ENCODE assay signal across 25 mouse cellular contexts in the genomic region with DNA sequence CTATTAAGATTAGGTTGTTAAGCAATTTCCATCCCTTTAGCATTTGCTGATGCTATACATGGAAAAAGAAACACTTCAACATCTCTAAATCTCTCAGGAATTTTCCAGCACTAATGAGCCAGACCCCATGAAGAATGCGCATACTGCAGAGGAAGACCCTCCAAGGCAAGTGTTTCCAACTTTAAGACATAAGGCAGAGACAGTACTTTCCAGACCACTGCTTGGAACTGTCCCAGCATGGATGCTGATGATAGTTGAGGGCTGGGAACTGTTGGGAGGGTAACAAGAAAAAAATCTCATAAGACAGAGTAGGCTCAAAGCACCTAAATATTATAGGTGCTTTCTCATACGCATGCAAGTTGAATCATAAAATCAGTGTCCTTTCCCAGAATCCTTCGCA. TPM values are rescaled to one million over a fixed set of nuclear protein-coding genes. Genes with fewer than 3 reads are reported as not detected.
DNase-seq lines count a peak whose midpoint lies in the region; ATAC-seq and TF ChIP-seq lines count a peak whose summit lies in the region.
"Had no signal": no experiment of that assay in that cellular context is flagged by ENCODE, and none has a peak within 500 bp of the region (broad histone marks: within the 10 kb centered on the region; RNA-seq: fewer than 3 reads in every experiment).

No protein-coding gene starts in this region.

- no peak overlapping the region for H3K4me3 ChIP-seq in embryonic facial prominence, embryonic 14.5 days (ENCODE audit: low read depth, low read length)
- H3K4me3 ChIP-seq in embryonic facial prominence, embryonic 10.5 days: no peak overlapping the region
- no peak overlapping the region for H3K4me3 ChIP-seq in intestine, embryonic 15.5 days (replicated peaks)
- no peak overlapping the region for H3K4me3 ChIP-seq in intestine, postnatal 0 days (ENCODE audit: low read depth, low read length)
- H3K4me3 ChIP-seq in cortical plate, adult 2 months (ENCODE audit: insufficient read depth, low read length): no peak overlapping the region
- H3K4me3 ChIP-seq: embryonic facial prominence, embryonic 12.5 days; erythroblast, embryonic 14.5 days; forebrain, embryonic 12.5 days; forebrain, embryonic 15.5 days; heart, embryonic 10.5 days; heart, embryonic 13.5 days had no signal

- H3K9me3 ChIP-seq in embryonic facial prominence, embryonic 14.5 days (ENCODE audit: control insufficient read depth, low read length): no peaks in the 10 kb centered on the region
- H3K9me3 ChIP-seq in embryonic facial prominence, embryonic 10.5 days: no peaks in the 10 kb centered on the region
- no peaks in the 10 kb centered on the region for H3K9me3 ChIP-seq in intestine, embryonic 15.5 days
- no peaks in the 10 kb centered on the region for H3K9me3 ChIP-seq in intestine, postnatal 0 days (ENCODE audit: control insufficient read depth)
- H3K9me3 ChIP-seq: embryonic facial prominence, embryonic 12.5 days; forebrain, embryonic 12.5 days; forebrain, embryonic 15.5 days; G1E; heart, embryonic 10.5 days; heart, embryonic 13.5 days had no signal

- WGBS in embryonic facial prominence, embryonic 14.5 days: 94% methylated on average over 3 of the region's 3 CpGs
- WGBS in embryonic facial prominence, embryonic 10.5 days: 97% methylated on average over 3 of the region's 3 CpGs
- WGBS in intestine, embryonic 15.5 days: 81% methylated on average over 3 of the region's 3 CpGs
- WGBS in intestine, postnatal 0 days: 82% methylated on average over 3 of the region's 3 CpGs

- H3K9ac ChIP-seq in embryonic facial prominence, embryonic 14.5 days (ENCODE audit: low read depth, low read length): no peak overlapping the region
- H3K9ac ChIP-seq in intestine, embryonic 15.5 days: no peak overlapping the region
- no peak overlapping the region for H3K9ac ChIP-seq in intestine, postnatal 0 days (ENCODE audit: low read depth, low read length)
- H3K9ac ChIP-seq: embryonic facial prominence, embryonic 12.5 days; forebrain, embryonic 12.5 days; forebrain, embryonic 15.5 days; heart, embryonic 13.5 days; hindbrain, embryonic 14.5 days had no signal

- no peak overlapping the region for H3K27ac ChIP-seq in embryonic facial prominence, embryonic 14.5 days (replicated peaks; ENCODE audit: low read depth, low read length)
- H3K27ac ChIP-seq in embryonic facial prominence, embryonic 10.5 days (replicated peaks): no peak overlapping the region
- H3K27ac ChIP-seq in intestine, embryonic 15.5 days: no peak overlapping the region
- H3K27ac ChIP-seq in intestine, postnatal 0 days (ENCODE audit: low read depth, low read length): no peak overlapping the region
- H3K27ac ChIP-seq in cortical plate, adult 2 months (ENCODE audit: insufficient read depth, low read length): peak overlapping the region; percentile 93
- H3K27ac ChIP-seq: embryonic facial prominence, embryonic 12.5 days; forebrain, embryonic 12.5 days; forebrain, embryonic 15.5 days; heart, embryonic 10.5 days; heart, embryonic 13.5 days; hindbrain, embryonic 14.5 days had no signal

- no peak for TF ChIP-seq POLR2A in cortical plate, adult 2 months (IDR thresholded peaks at IDR 0.05; ENCODE audit: extremely low read depth, insufficient read depth, low read length)

- no peak for TF ChIP-seq CTCF in intestine, postnatal 0 days (IDR thresholded peaks at IDR 0.05; ENCODE audit: low read depth)
- no peak for TF ChIP-seq CTCF in cortical plate, adult 2 months (IDR thresholded peaks at IDR 0.05; ENCODE audit: extremely low read depth, insufficient read depth, low read length)

- no peaks in the 10 kb centered on the region for H3K27me3 ChIP-seq in embryonic facial prominence, embryonic 14.5 days (replicated peaks; ENCODE audit: control insufficient read depth, insufficient read depth, low read length)
- H3K27me3 ChIP-seq in embryonic facial prominence, embryonic 10.5 days (replicated peaks; ENCODE audit: low read depth, poor library complexity, severe bottlenecking): no peaks in the 10 kb centered on the region
- H3K27me3 ChIP-seq in intestine, embryonic 15.5 days (replicated peaks): no peaks in the 10 kb centered on the region
- H3K27me3 ChIP-seq in intestine, postnatal 0 days (replicated peaks; ENCODE audit: control insufficient read depth, insufficient read depth, low read length): no peaks in the 10 kb centered on the region
- H3K27me3 ChIP-seq: CH12.LX; embryonic facial prominence, embryonic 12.5 days; forebrain, embryonic 12.5 days; forebrain, embryonic 15.5 days; heart, embryonic 13.5 days; Patski had no signal

- ATAC-seq in embryonic facial prominence, embryonic 14.5 days (ENCODE audit: low read depth): no peak
- peak; percentile 65 for ATAC-seq in intestine, embryonic 15.5 days
- no peak for ATAC-seq in intestine, postnatal 0 days
- ATAC-seq: forebrain, embryonic 15.5 days; hindbrain, postnatal 0 days; inflammation-experienced regulatory T-cells, adult 6 months had no signal

- no peaks in the 10 kb centered on the region for H3K36me3 ChIP-seq in embryonic facial prominence, embryonic 14.5 days (ENCODE audit: control insufficient read depth, insufficient read depth, low read length)
- no peaks in the 10 kb centered on the region for H3K36me3 ChIP-seq in embryonic facial prominence, embryonic 10.5 days (replicated peaks)
- no peaks in the 10 kb centered on the region for H3K36me3 ChIP-seq in intestine, embryonic 15.5 days
- no peaks in the 10 kb centered on the region for H3K36me3 ChIP-seq in intestine, postnatal 0 days (ENCODE audit: control insufficient read depth, insufficient read depth)
- H3K36me3 ChIP-seq: embryonic facial prominence, embryonic 12.5 days; G1E; heart, embryonic 10.5 days; heart, embryonic 13.5 days had no signal

- no peak overlapping the region for H3K4me2 ChIP-seq in embryonic facial prominence, embryonic 14.5 days (ENCODE audit: low read depth, low read length)
- H3K4me2 ChIP-seq in intestine, embryonic 15.5 days (replicated peaks): no peak overlapping the region
- H3K4me2 ChIP-seq in intestine, postnatal 0 days (replicated peaks; ENCODE audit: low read depth): no peak overlapping the region
- H3K4me2 ChIP-seq: embryonic facial prominence, embryonic 12.5 days; forebrain, embryonic 12.5 days; forebrain, embryonic 15.5 days; heart, embryonic 13.5 days; hindbrain, embryonic 14.5 days had no signal

- H3K4me1 ChIP-seq in embryonic facial prominence, embryonic 14.5 days (ENCODE audit: control insufficient read depth, insufficient read depth, low read length): no peaks in the 10 kb centered on the region
- no peaks in the 10 kb centered on the region for H3K4me1 ChIP-seq in embryonic facial prominence, embryonic 10.5 days
- H3K4me1 ChIP-seq in intestine, embryonic 15.5 days (replicated peaks): no peaks in the 10 kb centered on the region
- no peaks in the 10 kb centered on the region for H3K4me1 ChIP-seq in intestine, postnatal 0 days (replicated peaks; ENCODE audit: control insufficient read depth, insufficient read depth, low read length)
- H3K4me1 ChIP-seq in cortical plate, adult 2 months (ENCODE audit: control insufficient read depth, insufficient read depth, low read length): peaks cover 19% of the 10 kb centered on the region; the same call in 1 of the 2 replicates
- H3K4me1 ChIP-seq: embryonic facial prominence, embryonic 12.5 days; heart, embryonic 10.5 days had no signal

- DNase-seq in embryonic facial prominence, embryonic 14.5 days (ENCODE audit: low spot score): peak; percentile 27
- DNase-seq in embryonic facial prominence, embryonic 10.5 days (ENCODE audit: low spot score): no peak
- no peak for DNase-seq in kidney, postnatal 25 days
- DNase-seq: B cell, adult 2 months; cerebellum, adult 8-10 months; cerebellum, postnatal 10 days; cerebellum, postnatal 36 days; gastrocnemius, postnatal 25 days; heart, postnatal 4 days; kidney, adult 18-20 months had no signal

RNA-seq across cellular contexts. Expression of a gene that starts 50.1 kb away (rescaled TPM):
- polyA plus RNA-seq in embryonic facial prominence, embryonic 14.5 days (2014; fragmentation: Nextera tagmentation; extraction: Ambion mirVana): 204 and 228 TPM in 2 replicates
- 75.7 and 81.6 TPM in 2 replicates for polyA plus RNA-seq in embryonic facial prominence, embryonic 10.5 days (2016; fragmentation: Nextera tagmentation; extraction: Ambion mirVana)
- polyA plus RNA-seq in intestine, embryonic 15.5 days (2015; fragmentation: Nextera tagmentation; extraction: Ambion mirVana): 184 and 201 TPM in 2 replicates
- polyA plus RNA-seq in intestine, postnatal 0 days (2015; fragmentation: Nextera tagmentation; extraction: Ambion mirVana): 173 and 185 TPM in 2 replicates
- polyA plus RNA-seq in cortical plate, adult 2 months (2012; rRNA removed): 1,729 and 1,769 TPM in 2 replicates
- polyA plus RNA-seq: erythroblast, embryonic 14.5 days; G1E had no signal
